Mouse (Mus musculus) heart, embryonic 11.5 days (tissue): Measurements from ENCODE around the gene Apba2. TPM values are rescaled to one million over a fixed set of nuclear protein-coding genes. Genes with fewer than 3 reads are reported as not detected.

Source experiments
- ATAC-seq: fragments of 200-750 bp; cut with Nextera tagmentation; replicated peaks from 2 replicates; pipeline ENCODE4 v1.8.0; 2017; ENCODE audit warnings: moderate library complexity; ENCODE audit not compliant: insufficient number of reproducible peaks, low FRiP score, low TSS enrichment
- H3K27ac ChIP-seq: fragments of 300-500 bp; sonication (generic); 2 replicates; pipeline ENCODE4 v1.5.1; 2014; ENCODE audit warnings: mild to moderate bottlenecking, low read depth, low read length
- H3K27me3 ChIP-seq: fragments of 300-500 bp; sonication (generic); 2 replicates; pipeline ENCODE4 v1.6.1; 2014; ENCODE audit warnings: mild to moderate bottlenecking, low read length, mixed read lengths; ENCODE audit not compliant: control insufficient read depth, insufficient read depth
- H3K36me3 ChIP-seq: fragments of 300-500 bp; sonication (generic); 2 replicates; pipeline ENCODE4 v1.6.1; 2014; ENCODE audit warnings: mild to moderate bottlenecking, low read length, moderate library complexity, mixed read lengths; ENCODE audit not compliant: control insufficient read depth, insufficient read depth
- H3K4me1 ChIP-seq: fragments of 300-500 bp; sonication (generic); 2 replicates; pipeline ENCODE4 v1.6.1; 2014; ENCODE audit warnings: low read length; ENCODE audit not compliant: control insufficient read depth, insufficient read depth
- H3K4me2 ChIP-seq: fragments of 300-500 bp; sonication (generic); 2 replicates; pipeline ENCODE4 v1.6.1; 2014; ENCODE audit warnings: mild to moderate bottlenecking, moderate library complexity
- H3K4me3 ChIP-seq: fragments of 300-500 bp; sonication (generic); 2 replicates; pipeline ENCODE4 v1.5.1; 2014; ENCODE audit warnings: low read depth, low read length
- H3K9ac ChIP-seq: fragments of 300-500 bp; sonication (generic); 2 replicates; pipeline ENCODE4 v1.6.1; 2014; ENCODE audit warnings: mild to moderate bottlenecking, low read depth, low read length, moderate library complexity
- H3K9me3 ChIP-seq: fragments of 300-500 bp; sonication (generic); replicated peaks from 2 replicates; pipeline ENCODE4 v1.6.1; 2016; ENCODE audit warnings: low read length; ENCODE audit not compliant: control insufficient read depth
- WGBS: fragments of 180-500 bp; shearing (Covaris S2); extraction: QIAGEN DNeasy Blood & Tissue Kit; methylation state at CpG from one replicate; pipeline ENCODE4 v1.1.7; 2014; ENCODE audit not compliant: insufficient replicate concordance; 5-methylcytosine and 5-hydroxymethylcytosine counted together
- polyA plus RNA-seq: library from polyadenylated mRNA; unstranded; fragments of >200 nt; fragmentation: Nextera tagmentation; extraction: Ambion mirVana; gene quantifications from 2 replicates; pipeline ENCODE4 v1.2.1, GENCODE M21; 2014

The Apba2 gene
- polyA plus RNA-seq, 1 experiment from 2014 or later, result 1.3 TPM

DNA sequence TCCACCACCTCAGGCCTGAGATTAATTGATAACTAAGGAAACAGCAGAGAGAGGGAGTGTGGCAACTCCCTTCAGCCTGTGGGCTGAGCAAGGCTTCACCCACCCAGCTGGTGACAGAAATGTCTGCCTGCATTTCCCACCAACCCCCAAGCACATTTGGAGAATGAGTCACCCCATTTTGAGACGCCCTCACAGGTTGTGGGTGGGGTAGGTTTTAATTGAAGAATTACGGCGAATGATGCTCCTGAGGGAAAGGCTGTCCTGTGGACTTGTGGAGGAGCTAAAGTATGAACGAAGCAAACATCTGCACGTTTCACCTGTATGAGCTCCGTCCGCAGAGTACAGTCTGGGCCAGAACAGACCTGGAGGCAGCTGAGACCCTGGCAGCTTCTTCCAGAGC is 250.6 kb downstream of the Apba2 start:
- H3K27me3 ChIP-seq, result no peaks in the 10 kb centered on the region
- no peak for ATAC-seq
- no peak overlapping the region for H3K4me3 ChIP-seq
- no peak overlapping the region for H3K4me2 ChIP-seq
- no peaks in the 10 kb centered on the region for H3K4me1 ChIP-seq
- H3K27ac ChIP-seq, result no peak overlapping the region
- H3K36me3 ChIP-seq, result no peaks in the 10 kb centered on the region
- no peaks in the 10 kb centered on the region for H3K9me3 ChIP-seq
- WGBS, result 88% methylated on average over 7 of the region's 7 CpGs
- H3K9ac ChIP-seq, result no peak overlapping the region

DNA sequence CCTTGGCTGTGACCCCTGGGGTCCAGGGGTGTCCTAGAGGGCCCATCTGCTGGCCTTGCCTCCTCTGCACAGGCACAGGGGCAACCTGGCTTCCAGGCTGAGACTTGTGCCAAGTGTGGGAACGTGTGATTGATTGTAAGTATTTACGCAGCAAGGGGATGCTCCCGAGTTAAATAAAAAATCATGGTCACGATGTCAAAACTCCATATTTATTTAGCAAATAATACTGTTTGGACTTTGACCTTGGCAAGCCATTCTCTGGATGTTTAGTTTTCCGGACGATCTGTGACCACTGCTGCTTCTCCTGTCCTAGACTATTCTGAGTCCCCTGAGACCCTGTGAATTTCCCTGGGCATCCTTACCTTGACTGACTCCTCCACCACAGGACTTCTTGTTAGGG is 252.2 kb downstream of the Apba2 start:
- no peak overlapping the region for H3K4me2 ChIP-seq
- H3K4me1 ChIP-seq, result no peaks in the 10 kb centered on the region
- 70% methylated on average over 6 of the region's 6 CpGs for WGBS
- no peak for ATAC-seq
- H3K4me3 ChIP-seq, result no peak overlapping the region
- no peak overlapping the region for H3K9ac ChIP-seq
- H3K27me3 ChIP-seq, result no peaks in the 10 kb centered on the region
- H3K27ac ChIP-seq, result no peak overlapping the region
- H3K36me3 ChIP-seq, result no peaks in the 10 kb centered on the region
- H3K9me3 ChIP-seq, result no peaks in the 10 kb centered on the region

DNA sequence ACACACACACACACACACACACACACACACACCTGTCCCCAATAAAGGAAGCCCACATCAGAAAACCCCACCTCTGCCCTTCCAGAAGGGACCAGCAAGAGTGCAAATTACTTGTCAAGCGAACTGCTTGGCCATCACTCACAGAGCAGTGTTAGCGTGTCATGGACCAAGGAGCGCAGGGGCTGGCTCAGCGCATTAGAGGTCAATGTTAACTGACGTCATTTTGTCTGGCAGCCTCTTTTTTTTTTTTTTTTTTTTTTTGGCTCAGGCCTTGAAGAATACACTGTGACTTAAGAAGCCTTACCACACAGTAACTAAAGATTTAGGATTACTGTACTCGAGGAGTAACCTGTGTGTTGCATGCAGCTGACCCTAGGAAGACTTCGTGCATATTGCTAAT is 252.7 kb downstream of the Apba2 start:
- no peaks in the 10 kb centered on the region for H3K9me3 ChIP-seq
- no peak overlapping the region for H3K9ac ChIP-seq
- H3K36me3 ChIP-seq, result no peaks in the 10 kb centered on the region
- H3K4me3 ChIP-seq, result no peak overlapping the region
- no peaks in the 10 kb centered on the region for H3K4me1 ChIP-seq
- no peak overlapping the region for H3K27ac ChIP-seq
- ATAC-seq, result no peak
- H3K27me3 ChIP-seq, result no peaks in the 10 kb centered on the region
- no peak overlapping the region for H3K4me2 ChIP-seq
- WGBS, result 67% methylated on average over 7 of the region's 7 CpGs

DNA sequence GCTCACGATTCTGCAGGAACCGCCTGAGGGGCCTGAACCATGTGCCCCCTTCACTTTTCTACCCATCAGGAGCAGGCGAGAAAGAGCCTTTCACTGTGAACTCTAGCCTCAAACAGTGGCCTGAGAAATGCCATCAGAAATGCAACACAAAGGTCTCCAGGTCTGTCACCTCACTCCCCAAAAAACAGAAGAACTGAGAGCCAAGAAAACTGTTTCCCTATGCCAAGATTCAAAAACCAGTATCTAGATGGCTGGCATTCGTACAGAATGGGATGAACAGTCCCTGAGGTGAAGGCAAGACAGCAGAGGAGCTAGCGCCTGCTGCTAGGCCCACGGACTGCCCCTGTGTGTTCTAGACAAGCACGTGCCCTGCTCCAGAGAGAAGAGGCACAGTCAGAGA is 253.6 kb downstream of the Apba2 start:
- no peaks in the 10 kb centered on the region for H3K27me3 ChIP-seq
- no peak for ATAC-seq
- WGBS, result 80% methylated on average over 7 of the region's 7 CpGs

DNA sequence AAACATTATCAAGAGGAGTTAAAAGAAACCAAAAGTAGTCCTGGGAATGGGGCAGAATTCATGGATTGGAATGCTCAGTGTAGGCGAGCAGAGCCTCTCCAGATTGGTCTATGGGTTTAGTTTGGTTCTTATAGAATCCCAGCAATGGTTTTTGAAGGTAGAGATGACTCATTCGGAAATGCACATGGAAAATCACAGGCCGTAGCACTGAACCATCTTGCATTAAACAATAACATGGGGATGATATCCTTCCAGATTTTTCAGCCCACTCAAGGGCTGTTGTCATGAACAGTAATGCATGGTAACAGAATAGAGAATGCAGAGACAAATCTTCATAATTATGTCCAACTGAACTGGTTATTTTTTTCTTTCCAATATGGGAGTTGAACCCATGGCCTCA is 264.1 kb downstream of the Apba2 start:
- H3K27me3 ChIP-seq, result no peaks in the 10 kb centered on the region
- H3K9ac ChIP-seq, result no peak overlapping the region
- no peaks in the 10 kb centered on the region for H3K4me1 ChIP-seq
- no peak overlapping the region for H3K4me2 ChIP-seq
- no peak overlapping the region for H3K27ac ChIP-seq
- ATAC-seq, result no peak
- H3K9me3 ChIP-seq, result no peaks in the 10 kb centered on the region
- no peaks in the 10 kb centered on the region for H3K36me3 ChIP-seq
- WGBS, result 78% methylated on average over 3 of the region's 3 CpGs
- H3K4me3 ChIP-seq, result no peak overlapping the region

More for the DNA sequence above, 253.6 kb downstream of the Apba2 start:
- Histone ChIP-seq H3K27ac (no peak overlapping the region), H3K4me2 (no peak overlapping the region), H3K4me1 (no peaks in the 10 kb centered on the region), H3K9ac (no peak overlapping the region), H3K36me3 (no peaks in the 10 kb centered on the region), H3K9me3 (no peaks in the 10 kb centered on the region), H3K4me3 (no peak overlapping the region)

DNA sequence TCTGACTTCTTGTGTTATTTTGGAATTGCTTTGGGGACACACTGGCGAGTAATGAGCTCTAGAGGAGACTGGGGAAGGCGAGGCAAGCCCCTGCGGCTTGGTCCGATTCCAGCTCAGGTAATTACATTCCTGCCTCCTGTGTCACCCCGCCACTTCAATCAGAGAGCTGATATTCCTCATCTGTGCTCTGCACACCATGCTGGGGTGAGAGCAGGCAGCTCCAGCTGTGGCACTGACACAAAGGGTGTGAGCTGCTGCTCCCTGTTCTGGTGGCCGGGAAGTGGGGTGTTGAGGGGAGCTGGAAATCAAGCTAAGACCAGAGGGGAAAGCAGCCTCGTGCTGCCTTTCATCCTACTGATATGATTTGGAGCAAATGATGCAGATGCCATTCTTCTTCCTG is 268.3 kb downstream of the Apba2 start:
- no peaks in the 10 kb centered on the region for H3K36me3 ChIP-seq
- no peak for ATAC-seq
- H3K4me3 ChIP-seq, result no peak overlapping the region
- H3K9ac ChIP-seq, result no peak overlapping the region
- H3K4me1 ChIP-seq, result no peaks in the 10 kb centered on the region
- no peak overlapping the region for H3K27ac ChIP-seq
- no peaks in the 10 kb centered on the region for H3K9me3 ChIP-seq
- no peak overlapping the region for H3K4me2 ChIP-seq
- 38% methylated on average over 7 of the region's 7 CpGs for WGBS
- H3K27me3 ChIP-seq, result no peaks in the 10 kb centered on the region

DNA sequence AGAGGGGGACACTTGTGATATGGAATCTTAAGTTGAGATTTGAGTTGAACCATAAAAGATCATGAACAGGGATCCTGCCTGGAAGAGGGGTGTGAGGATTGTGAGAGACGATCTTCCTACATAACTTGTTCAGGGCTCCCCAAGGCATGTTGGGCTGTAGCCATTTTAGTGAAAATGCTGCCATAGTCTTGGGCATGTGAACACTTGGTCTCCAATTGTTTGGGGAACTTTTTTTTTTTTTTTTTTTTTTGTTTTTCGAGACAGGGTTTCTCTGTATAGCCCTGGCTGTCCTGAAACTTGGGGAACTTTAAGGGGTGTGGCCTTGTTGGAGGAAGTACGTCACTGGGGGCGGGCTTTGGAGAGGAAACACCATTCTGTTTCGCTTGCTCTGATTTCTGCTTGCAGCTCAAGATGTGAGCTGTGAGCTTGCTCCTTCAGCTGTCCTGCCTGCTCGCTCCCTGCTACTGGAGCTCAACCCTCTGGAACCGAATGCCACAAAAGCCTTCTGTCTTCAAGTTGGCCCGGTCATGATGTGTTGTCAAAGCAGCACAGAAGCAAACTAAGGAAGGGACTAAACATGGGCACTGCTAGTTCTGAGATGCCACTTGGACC is 269.4 kb downstream of the Apba2 start:
- WGBS, result 74% methylated on average over 8 of the region's 8 CpGs

DNA sequence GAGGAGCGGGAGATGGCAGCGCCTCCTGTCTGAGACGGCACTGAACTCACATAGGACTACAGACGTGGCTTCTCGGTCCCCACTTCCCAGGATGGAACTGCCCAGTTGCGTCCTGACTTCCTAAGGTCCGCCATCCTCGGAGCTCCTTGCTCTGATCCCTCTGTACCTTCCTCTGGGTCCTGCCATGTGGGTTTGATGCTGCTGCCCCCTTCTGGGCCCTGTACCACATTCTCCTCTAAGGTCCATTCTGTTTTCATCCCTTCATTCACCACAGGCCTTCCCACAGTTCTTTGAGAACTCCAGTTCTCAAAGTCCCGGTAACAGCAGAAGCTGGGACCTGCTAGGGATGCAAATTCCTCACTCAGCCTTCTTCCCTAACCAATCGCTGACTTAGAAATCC is 272.0 kb downstream of the Apba2 start:
- Histone ChIP-seq H3K4me1 (no peaks in the 10 kb centered on the region), H3K4me3 (no peak overlapping the region), H3K4me2 (no peak overlapping the region), H3K9me3 (no peaks in the 10 kb centered on the region), H3K36me3 (no peaks in the 10 kb centered on the region), H3K27ac (no peak overlapping the region), H3K27me3 (no peaks in the 10 kb centered on the region), H3K9ac (no peak overlapping the region)
- no peak for ATAC-seq
- WGBS, result 36% methylated on average over 10 of the region's 10 CpGs

More for the DNA sequence above, 269.4 kb downstream of the Apba2 start:
- H3K4me3 ChIP-seq, result no peak overlapping the region
- no peaks in the 10 kb centered on the region for H3K27me3 ChIP-seq
- H3K9me3 ChIP-seq, result no peaks in the 10 kb centered on the region
- H3K36me3 ChIP-seq, result no peaks in the 10 kb centered on the region
- H3K27ac ChIP-seq, result no peak overlapping the region
- no peak overlapping the region for H3K9ac ChIP-seq
- H3K4me1 ChIP-seq, result no peaks in the 10 kb centered on the region
- no peak for ATAC-seq
- H3K4me2 ChIP-seq, result no peak overlapping the region

DNA sequence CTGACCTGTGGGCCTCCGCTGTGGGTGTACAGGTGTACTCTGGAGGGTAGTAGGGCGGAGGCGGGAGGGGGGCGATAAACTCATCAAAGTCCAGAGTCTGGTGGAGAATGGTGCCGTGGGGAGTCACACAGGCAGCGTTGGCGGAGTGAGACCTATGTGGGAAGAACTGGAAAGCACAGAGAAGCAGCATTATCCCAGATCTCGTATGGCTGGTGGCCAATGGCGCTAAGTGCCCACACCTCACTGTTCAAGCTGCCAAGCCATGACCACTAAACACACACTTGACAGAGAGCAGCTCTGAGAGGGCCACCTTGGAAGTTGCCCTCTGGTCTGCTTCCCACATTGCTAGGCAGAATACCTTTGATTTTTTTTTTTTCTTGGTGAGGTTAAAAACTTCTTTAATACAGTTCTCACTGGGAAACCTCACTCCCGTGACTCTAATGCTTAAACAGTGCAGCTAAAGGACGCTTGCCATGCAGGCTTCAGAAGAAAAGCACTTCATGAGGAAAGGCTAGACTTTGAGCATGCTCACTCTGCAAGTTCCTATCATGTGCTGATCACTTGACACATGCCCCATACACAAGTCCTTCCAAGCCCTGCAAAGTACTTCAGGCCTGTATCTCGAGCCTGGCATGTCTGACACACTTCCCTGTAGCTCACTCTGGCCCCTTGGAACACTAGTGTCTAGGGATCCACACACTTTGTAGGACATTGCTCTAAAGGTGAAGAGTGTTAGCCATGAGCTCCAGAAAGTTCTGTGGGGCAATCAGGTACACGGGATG is 275.4 kb downstream of the Apba2 start:
- no peak overlapping the region for H3K4me2 ChIP-seq
- H3K27ac ChIP-seq, result no peak overlapping the region
- no peaks in the 10 kb centered on the region for H3K4me1 ChIP-seq
- ATAC-seq, result no peak
- H3K4me3 ChIP-seq, result no peak overlapping the region
- H3K9me3 ChIP-seq, result no peaks in the 10 kb centered on the region
- no peaks in the 10 kb centered on the region for H3K36me3 ChIP-seq
- 80% methylated on average over 13 of the region's 13 CpGs for WGBS
- no peaks in the 10 kb centered on the region for H3K27me3 ChIP-seq
- H3K9ac ChIP-seq, result no peak overlapping the region
